Mouse (Mus musculus): ENCODE data around the gene Fam227a. TPM values are rescaled to one million over a fixed set of nuclear protein-coding genes. Genes with fewer than 3 reads are reported as not detected.

Gene Fam227a
- total RNA-seq (2023), result 0.21 TPM

DNA sequence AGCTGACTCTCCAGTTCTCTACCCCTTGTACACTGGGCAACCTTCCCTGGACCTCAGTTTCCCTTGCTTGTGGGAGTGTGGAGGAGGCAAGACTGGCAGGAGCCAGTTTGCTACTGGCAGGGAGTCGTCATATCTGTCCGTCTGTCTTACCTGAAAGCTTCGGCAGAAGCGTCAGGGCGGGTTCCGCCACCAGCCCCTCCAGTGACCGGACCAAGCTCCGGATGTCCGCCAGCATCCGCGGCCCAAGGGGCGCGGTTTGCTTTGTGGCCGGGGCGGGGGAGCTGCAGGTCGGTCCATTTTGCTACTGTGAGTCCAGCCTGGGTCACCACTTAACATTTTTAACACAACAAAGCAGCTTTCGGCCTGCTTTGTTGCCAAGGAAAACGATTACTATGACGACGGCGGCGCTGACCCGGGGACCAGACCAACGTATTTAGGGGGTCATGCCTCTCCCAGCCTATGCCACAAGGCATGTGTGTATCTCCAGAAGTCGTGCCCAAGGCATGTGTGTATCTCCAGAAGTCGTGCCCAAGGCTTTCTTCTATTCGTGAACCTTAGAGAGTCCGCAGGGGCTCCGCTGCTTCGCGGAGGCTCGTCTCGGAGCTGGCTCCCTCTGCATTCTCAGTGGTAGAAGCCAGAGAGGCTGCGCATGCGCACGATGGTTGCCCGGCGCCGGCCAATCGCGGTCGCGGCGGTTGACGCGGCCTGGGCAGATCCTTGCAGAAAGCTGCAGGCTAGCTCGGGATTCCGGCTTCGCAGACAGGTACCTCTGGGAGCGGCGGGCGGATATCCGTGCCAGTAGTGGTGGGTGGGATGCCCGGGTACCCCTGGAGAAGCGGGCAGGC, at the start of gene Fam227a, which contains the start of gene Cby1:
Gene Fam227a, minus strand, starts transcription at position 426 of the 845 bp plus-strand sequence.
Gene Cby1, plus strand, starts transcription at position 669 of the 845 bp plus-strand sequence.

DNA sequence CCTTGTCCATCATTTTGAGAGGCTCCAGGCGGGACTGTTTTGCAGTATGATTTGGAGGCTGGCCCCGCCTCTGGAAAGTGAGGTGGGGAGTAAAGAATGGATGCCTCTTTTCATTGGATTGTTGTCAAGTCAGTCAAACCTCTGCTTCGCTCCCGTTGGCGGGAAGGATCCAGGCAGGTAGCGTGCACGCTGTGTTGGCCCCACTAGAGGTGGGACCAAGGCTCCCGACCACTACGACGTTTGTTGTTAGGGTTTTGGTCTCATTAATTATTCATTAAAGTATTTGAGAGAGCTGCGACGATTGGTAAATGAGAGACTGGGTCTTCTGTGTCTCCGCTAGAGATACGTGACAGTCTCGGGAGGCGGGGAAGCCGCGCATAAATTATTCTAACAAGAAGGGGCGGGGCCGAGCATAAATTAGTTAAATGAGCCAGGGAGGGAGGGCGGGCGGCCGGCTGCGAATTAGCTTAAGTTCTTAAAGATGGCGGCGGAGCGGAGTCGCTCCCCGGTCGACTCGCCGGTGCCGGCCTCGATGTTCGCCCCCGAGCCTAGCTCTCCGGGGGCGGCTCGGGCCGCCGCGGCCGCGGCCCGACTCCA, 31.8 kb upstream of the Fam227a start, which contains the start of gene Gtpbp1:
Gene Gtpbp1, plus strand, starts transcription at position 420 of the 597 bp plus-strand sequence.

DNA sequence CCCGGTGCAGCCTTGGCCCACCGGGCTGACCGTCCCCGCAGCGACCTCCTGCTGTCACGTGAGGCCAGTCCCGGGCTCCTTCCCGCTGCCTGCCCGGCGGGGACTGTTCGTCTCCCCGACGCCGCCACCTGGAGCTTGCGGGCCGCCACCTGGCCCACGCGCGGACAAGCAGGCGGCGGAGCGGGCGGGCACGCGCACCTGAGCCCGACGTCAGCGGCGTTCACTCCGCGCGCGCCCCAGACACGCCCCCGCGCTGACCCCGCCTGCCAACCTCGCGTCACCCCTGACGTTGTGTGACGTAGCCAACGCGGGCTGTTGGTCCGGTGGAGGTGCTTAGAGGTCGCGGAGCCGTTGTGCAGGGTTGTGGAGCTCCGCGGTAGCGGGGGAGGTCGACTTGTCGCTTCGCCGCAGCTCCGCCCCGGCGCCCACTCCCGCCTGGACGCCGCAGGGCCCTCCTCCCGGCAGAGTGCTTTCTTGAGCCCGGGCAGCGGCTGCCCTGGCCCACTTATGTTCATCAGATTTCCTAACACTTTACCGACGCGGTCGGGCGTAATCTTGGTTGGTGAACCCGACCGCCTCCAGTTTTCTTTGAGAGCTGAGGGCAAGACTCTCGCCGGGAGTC, 29.0 kb upstream of the Fam227a start, which contains the start of gene Josd1:
Gene Josd1, minus strand, starts transcription at position 274 of the 622 bp plus-strand sequence.

DNA sequence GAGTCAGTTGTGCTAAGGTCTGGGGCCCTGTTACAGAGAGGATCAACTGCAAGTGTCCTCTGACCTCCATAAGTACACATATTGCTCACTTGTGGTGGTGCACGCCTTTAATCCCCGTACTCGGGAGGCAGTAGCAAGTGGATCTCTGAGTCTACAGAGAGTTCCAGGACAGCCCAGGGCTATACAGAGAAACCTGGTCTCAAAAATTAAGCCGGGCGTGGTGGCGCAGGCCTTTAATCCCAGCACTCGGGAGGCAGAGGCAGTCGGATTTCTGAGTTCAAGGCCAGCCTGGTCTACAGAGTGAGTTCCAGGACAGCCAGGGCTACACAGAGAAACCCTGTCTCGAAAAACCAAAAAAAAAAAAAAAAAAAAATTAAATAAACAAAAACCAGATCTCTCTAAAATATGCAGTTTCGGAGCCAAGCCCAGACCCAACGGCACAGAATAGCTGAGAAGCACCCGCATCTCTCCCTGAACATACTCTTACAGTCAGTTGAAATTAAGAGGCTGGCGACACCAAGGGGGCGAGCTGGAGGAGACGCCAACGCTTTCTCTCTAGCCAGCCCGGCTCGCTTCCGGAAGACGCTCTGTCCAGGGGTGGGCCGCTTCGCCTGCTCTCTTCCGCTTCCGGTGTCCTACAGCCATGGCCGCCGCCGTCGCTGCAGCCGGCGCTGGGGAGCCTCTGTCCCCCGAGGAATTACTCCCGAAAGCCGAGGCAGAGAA, 11.7 kb upstream of the Fam227a start, which contains the start of gene Tomm22:
Gene Tomm22, plus strand, starts transcription at position 613 of the 723 bp plus-strand sequence.

DNA sequence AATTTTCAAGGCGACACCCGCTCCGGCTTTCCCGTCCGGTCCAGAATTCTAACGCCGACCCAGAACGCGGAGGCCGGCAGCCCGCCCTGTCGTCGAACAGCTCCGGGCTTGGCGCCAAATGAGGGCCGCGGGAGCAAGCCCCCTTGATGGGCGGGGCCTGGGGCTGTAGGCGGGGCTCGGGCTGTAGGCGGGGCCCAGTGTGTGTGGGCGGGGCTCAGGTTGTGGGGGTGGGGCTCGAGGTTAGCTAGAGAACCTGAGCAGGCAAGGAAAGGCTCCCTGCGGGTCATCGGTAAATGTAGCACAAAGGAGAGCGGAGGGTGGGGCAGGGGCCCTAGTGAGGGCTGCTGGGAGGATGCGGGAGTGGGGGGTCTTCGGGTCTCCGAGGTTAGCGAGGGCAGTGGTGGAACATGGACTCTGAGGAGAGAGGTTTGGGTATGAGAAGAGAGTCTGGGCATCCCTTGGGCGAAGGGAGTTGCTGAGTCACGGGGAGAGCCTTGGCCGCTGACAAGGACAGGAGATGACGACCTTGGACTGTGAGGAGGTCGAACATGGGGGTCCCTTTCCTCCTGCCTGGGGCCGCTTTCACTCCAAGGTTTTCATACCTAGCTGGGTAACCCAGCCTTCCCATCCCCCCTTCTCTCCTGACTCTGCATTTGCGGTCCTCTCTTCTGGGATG, 53.6 kb downstream of the Fam227a start, which contains the start of gene Dmc1:
Gene Dmc1, minus strand, starts transcription at position 120 of the 676 bp plus-strand sequence.

Other genes starting within 250 kb of the Fam227a start
- 100 TPM for gene Csnk1e, start 203.4 kb downstream of the Fam227a start, total RNA-seq (2023)
- not detected for gene Kcnj4, start 153.7 kb downstream of the Fam227a start, total RNA-seq (2023)
- gene Kdelr3, start 142.5 kb downstream of the Fam227a start, total RNA-seq (2023), result not detected
- gene Ddx17, start 112.2 kb downstream of the Fam227a start, total RNA-seq (2023), result 317 TPM
- not detected for gene Dmc1, start 53.8 kb downstream of the Fam227a start, total RNA-seq (2023)
- 4.8 TPM for gene Cby1, start 243 bp upstream of the Fam227a start, total RNA-seq (2023)
- gene Tomm22, start 11.9 kb upstream of the Fam227a start, total RNA-seq (2023), result 104 TPM
- gene Josd1, start 29.0 kb upstream of the Fam227a start, total RNA-seq (2023), result 28.1 TPM
- gene Gtpbp1, start 31.9 kb upstream of the Fam227a start, total RNA-seq (2023), result 133 TPM
- gene Sun2, start 83.6 kb upstream of the Fam227a start, total RNA-seq (2023), result 409 TPM
- 6.2 TPM for gene Dnal4, start 118.9 kb upstream of the Fam227a start, total RNA-seq (2023)
- gene Nptxr, start 145.8 kb upstream of the Fam227a start, total RNA-seq (2023), result 0.32 TPM
- gene Npcd, start 175.3 kb upstream of the Fam227a start, total RNA-seq (2023), result not detected
- gene Cbx6, start 175.7 kb upstream of the Fam227a start, total RNA-seq (2023), result 13.4 TPM
- 84.9 TPM for gene Apobec3, start 232.7 kb upstream of the Fam227a start, total RNA-seq (2023)

Measured in CD4-positive naive resting alpha-beta T cell, adult 76 days (primary cell).